Mouse (Mus musculus): Measurements from ENCODE around the gene Cyb5r4. TPM values are rescaled to one million over a fixed set of nuclear protein-coding genes. Genes with fewer than 3 reads are reported as not detected.
"Not testable (repeated sequence)": the region's sequence is repeated elsewhere in the genome, so short reads cannot be mapped to it uniquely, and the experiment has no call there.

Gene Cyb5r4
- polyA plus RNA-seq, 1 experiment from 2014 or later = 49.4 TPM

DNA sequence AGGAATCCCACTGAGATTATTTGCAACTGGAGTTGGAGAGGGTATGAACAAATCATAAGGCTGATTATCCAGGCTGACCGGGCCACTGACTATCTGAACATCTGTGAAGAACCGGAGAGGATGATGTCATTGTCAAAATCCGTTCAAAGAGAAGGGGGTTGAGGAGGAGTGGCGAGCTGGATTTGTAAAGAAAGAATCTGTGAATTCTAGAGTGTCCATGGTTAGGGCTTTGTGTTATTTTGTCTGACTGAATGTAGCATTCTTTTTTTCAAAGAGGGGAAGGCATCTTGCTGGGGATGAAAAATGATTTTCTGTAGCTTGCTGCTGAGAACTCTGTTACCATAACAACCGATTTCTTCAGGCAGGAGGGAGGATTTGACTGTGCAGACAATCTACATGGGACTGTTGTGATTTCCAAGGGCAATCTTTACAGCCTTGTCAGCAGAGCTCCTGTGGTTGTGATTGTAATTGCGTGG lies 93.7 kb downstream of the Cyb5r4 start:
- no peak for ATAC-seq
- Histone ChIP-seq H3K4me1 (no peaks in the 10 kb centered on the region), H3K9me3 (replicated peaks) (no peaks in the 10 kb centered on the region), H3K27me3 (replicated peaks) (no peaks in the 10 kb centered on the region), H3K36me3 (no peaks in the 10 kb centered on the region), H3K4me3 (no peak overlapping the region), H3K9ac (no peak overlapping the region), H3K27ac (no peak overlapping the region), H3K4me2 (no peak overlapping the region)
- 64% methylated on average over 6 of the region's 6 CpGs for WGBS (ENCODE audit: insufficient replicate concordance)

DNA sequence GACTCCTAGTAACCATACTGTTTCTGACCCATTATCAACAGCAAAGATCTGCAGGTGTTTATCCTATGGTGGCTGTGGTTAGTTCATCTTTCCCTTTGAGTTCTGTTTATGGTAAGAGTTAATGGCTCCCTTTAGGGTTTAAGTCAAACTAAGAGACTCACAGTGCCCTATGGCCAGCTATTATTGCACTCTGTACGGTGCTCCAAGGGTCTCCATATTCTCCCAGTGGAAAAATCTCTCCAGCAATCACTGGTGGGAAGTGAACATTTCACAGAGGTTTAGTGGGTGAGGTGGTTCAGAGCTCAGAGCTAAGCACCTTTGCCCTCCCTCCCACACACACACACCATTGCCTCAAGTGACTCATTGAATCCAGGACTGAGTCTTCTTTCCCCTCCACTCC lies 94.2 kb downstream of the Cyb5r4 start:
- Histone ChIP-seq H3K4me1 (no peaks in the 10 kb centered on the region), H3K27me3 (replicated peaks) (no peaks in the 10 kb centered on the region), H3K9ac (no peak overlapping the region), H3K4me2 (no peak overlapping the region), H3K9me3 (replicated peaks) (no peaks in the 10 kb centered on the region), H3K4me3 (no peak overlapping the region), H3K27ac (no peak overlapping the region), H3K36me3 (no peaks in the 10 kb centered on the region)
- no peak for ATAC-seq
- WGBS (ENCODE audit: insufficient replicate concordance) = 70% methylated on average over 1 of the region's 1 CpGs

DNA sequence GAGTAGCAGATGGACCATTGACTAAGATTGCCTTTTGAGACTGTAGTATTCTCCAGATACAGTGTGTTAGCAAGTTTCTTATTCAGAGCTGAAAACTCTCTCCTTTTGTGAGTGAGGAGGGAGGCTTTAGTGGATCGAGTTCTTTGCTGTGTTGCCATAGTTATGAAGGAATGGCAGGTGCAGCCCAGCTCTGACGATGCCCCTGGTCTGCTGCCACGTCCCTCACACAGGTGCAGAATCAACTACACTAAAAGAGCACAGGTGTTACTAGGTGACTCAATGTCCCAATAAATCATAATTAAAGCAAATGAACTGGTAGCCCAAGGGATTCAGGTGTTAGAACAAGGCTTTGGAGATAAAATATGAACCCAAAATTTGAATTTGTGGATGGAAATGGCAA lies 97.2 kb downstream of the Cyb5r4 start:
- H3K9me3 ChIP-seq (replicated peaks) = no peaks in the 10 kb centered on the region
- H3K36me3 ChIP-seq = no peaks in the 10 kb centered on the region
- WGBS (ENCODE audit: insufficient replicate concordance) = 69% methylated on average over 3 of the region's 3 CpGs
- no peaks in the 10 kb centered on the region for H3K27me3 ChIP-seq (replicated peaks)
- H3K27ac ChIP-seq = no peak overlapping the region
- no peaks in the 10 kb centered on the region for H3K4me1 ChIP-seq
- no peak overlapping the region for H3K9ac ChIP-seq
- no peak overlapping the region for H3K4me2 ChIP-seq
- ATAC-seq = no peak
- no peak overlapping the region for H3K4me3 ChIP-seq

DNA sequence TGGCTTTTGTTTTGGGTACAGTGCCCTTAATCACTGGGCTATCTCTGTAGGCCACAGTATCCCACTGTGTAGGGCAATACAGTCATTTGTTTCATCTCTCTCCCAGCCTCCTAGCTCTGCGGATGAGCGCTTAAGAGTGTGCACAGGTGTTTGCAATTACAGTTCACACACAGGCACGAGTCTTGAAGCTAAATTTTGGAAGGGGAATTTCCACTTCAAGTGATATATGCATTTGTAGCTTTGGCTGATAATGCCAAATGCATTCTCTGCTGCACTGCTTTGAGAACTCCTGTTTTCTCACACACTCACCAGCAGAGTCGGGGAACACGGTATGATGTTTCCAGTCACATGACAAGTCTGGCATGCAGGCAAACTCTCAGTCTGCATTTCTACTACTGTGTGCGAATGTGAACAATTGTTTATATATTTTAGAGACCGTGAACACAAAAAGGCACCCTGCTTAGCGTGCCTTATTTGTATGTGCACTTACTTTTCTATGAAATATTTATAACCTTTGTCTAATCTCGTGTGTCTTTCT lies 100.2 kb downstream of the Cyb5r4 start:
- H3K9me3 ChIP-seq (replicated peaks) = no peaks in the 10 kb centered on the region
- no peaks in the 10 kb centered on the region for H3K4me1 ChIP-seq
- 65% methylated on average over 9 of the region's 9 CpGs for WGBS (ENCODE audit: insufficient replicate concordance)
- H3K9ac ChIP-seq = no peak overlapping the region
- H3K36me3 ChIP-seq = no peaks in the 10 kb centered on the region
- H3K4me2 ChIP-seq = no peak overlapping the region
- ATAC-seq = no peak
- no peak overlapping the region for H3K4me3 ChIP-seq
- no peaks in the 10 kb centered on the region for H3K27me3 ChIP-seq (replicated peaks)
- no peak overlapping the region for H3K27ac ChIP-seq

DNA sequence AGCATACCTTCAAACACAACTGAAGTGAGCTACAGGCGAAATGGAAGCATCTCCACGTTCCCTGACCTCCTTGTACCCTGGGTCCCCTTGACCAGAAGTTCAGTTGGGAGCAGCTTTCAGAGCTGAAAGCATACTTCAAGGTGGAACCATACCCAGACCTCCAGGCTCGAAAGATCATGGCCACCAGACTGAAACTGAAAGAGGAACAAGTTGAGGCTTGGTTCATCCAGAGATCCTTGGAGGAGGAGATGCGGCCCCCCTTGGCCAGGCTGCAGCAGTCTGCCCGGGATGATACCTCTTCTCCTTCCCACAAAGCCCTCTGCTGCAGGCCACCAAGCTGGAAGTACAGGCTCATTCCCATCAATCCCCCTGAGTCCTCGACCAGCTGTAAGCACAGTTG lies 105.2 kb downstream of the Cyb5r4 start:
- ATAC-seq; H3K4me1 ChIP-seq; H3K36me3 ChIP-seq; H3K9me3 ChIP-seq (replicated peaks); H3K27ac ChIP-seq; H3K4me3 ChIP-seq; H3K27me3 ChIP-seq (replicated peaks); H3K4me2 ChIP-seq; H3K9ac ChIP-seq: not testable (repeated sequence)
- 45% methylated on average over 6 of the region's 6 CpGs for WGBS (ENCODE audit: insufficient replicate concordance)

Other genes with a start within 250 kb of the Cyb5r4 start
- 0.08 and 0.17 TPM in 2 replicates for gene Snap91, start 141.4 kb upstream of the Cyb5r4 start, polyA plus RNA-seq (2016; fragmentation: Nextera tagmentation; extraction: Ambion mirVana)
- gene Ripply2, start 6.5 kb upstream of the Cyb5r4 start, polyA plus RNA-seq (2016; fragmentation: Nextera tagmentation; extraction: Ambion mirVana) = not detected in 2 replicates
- not detected in 2 replicates for gene Mrap2, start 122.3 kb downstream of the Cyb5r4 start, polyA plus RNA-seq (2016; fragmentation: Nextera tagmentation; extraction: Ambion mirVana)
- 3.2 and 3.8 TPM in 2 replicates for gene Cep162, start 233.5 kb downstream of the Cyb5r4 start, polyA plus RNA-seq (2016; fragmentation: Nextera tagmentation; extraction: Ambion mirVana)

Measured in liver, embryonic 12.5 days (tissue).